Mouse (Mus musculus): Measurements from ENCODE around the gene Rnf215.

GRCm38 (mm10) chr11:4189182-4189581 is 54.2 kb downstream of the Rnf215 start:
- TF ChIP-seq CTCF (IDR thresholded peaks at IDR 0.05; ENCODE audit: borderline replicate concordance, insufficient read depth, low read depth, low read length) = no peak
- TF ChIP-seq POLR2A (IDR thresholded peaks at IDR 0.05; ENCODE audit: borderline replicate concordance, insufficient read depth, low read length) = no peak
